Mouse (Mus musculus) adrenal gland, postnatal 4 days (tissue): ENCODE data around the gene Spats2. TPM values are rescaled to one million over a fixed set of nuclear protein-coding genes. Genes with fewer than 3 reads are reported as not detected.
"Not testable (repeated sequence)": the region's sequence is repeated elsewhere in the genome, so short reads cannot be mapped to it uniquely, and the experiment has no call there.

ENCODE experiments used
- DNase-seq, 2 experiments: peaks; one replicate each; pipeline ENCODE4 v3.0.0; 2021 to 2022; ENCODE audit warnings: low spot score in 2 of 2, mixed read lengths in 2 of 2
- total RNA-seq, 2 experiments: library from RNA; stranded (reverse); gene quantifications; 2 replicates each; pipeline ENCODE4 v1.2.3; 2021

The Spats2 gene
- total RNA-seq, 2 experiments from 2014 or later, result 30.7 to 34.1 TPM

DNA sequence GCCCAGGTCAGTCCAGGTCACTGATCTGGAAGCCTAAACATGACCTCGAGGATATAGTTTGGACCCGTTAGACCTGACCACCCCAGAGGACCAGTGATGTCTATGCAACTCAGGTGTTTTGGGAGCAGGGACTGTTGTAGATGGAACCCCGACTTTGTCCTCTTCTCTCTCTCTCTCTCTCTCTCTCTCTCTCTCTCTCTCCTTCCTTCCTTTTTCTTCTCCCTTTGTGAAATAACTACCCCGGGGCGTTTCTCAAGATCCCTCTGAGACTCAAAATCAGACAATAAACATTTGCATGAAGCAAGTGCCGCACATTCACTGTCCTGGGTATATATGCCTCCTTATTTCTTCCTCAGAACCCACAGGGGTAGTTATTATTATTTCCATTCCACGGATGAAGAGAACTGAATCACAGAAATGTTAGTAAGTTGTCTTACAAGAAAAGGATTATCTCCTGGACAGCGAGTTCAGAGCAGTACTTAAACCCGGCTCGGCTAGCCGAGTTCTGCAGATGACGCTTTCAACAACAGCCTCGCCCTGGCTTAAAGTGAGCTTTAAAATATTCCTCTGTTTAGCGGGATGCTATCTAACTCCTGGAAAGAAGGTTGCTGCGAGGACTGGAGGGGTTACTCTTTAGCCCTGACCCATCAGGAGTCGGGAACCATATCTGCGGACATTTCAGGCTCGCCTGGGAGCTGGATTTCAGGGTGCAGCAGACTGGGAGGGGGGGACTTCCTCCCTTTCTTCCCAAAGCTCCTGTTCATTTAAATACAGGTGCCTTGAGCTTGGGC is 97.3 kb downstream of the Spats2 start:
- DNase-seq, result no peak

- DNase-seq, result peak in 1 of 2 experiments; percentile 23
Observed at GRCm38 (mm10) chr15:99223585-99224207, 98.0 kb downstream of the Spats2 start.

DNA sequence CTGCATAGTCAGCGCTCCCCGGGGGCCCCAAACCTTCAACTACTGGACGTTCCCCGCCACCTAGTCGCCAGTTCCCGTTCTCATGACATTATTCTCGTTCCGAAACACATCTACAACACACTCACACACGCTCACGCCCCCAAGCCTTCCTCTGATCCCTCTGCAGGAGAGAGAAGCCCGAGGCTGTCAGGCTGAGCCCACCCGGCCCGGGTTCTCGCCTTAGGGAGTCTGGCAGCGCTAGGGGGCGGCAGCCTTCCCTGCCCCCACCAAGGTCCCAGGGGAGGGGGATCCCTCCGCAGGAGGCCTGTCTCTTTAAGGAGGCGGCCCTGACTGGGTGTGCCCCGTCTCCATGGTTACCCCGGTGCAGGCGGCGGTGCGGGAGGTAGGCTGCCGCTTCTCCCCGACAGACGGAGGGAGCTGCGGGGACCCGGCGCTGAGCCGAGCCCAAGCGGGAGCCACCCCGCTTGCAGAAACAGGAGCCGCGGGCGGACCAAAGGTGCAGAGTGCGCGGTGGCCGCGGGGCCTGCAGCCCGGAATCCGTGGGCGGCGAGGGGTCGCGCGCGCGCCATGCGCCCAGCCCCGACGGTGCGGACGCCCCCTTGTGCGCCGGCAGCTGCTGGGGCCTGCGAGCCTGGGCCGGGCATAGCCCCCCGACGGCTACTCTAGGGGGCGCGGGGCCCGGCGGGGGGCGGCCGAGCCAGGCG is 98.6 kb downstream of the Spats2 start, which contains the start of gene Kcnh3:
Kcnh3 (plus strand) TSS at position 654 of the 704 bp plus-strand sequence.
- peak; percentile 29 to 36 for DNase-seq

GRCm38 (mm10) chr15:99225081-99225810 is 99.5 kb downstream of the Spats2 start:
- DNase-seq, result no peak

GRCm38 (mm10) chr15:99226090-99226489 is 100.4 kb downstream of the Spats2 start:
- no peak for DNase-seq

GRCm38 (mm10) chr15:99231998-99232397 is 106.3 kb downstream of the Spats2 start:
- DNase-seq, result no peak

DNA sequence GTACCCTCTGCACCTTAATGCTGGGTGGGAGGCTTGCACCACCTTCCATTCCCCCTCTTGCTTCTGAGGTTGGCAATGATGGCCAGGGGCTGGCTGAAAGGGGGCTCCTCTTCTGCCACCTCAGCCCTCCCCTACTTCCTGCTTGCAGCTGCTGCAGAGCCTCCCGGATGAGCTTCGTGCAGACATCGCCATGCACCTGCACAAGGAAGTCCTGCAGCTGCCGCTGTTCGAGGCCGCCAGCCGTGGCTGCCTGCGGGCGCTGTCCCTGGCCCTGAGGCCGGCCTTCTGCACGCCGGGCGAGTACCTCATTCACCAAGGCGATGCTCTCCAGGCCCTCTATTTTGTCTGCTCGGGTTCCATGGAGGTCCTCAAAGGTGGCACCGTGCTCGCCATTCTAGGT is 108.0 kb downstream of the Spats2 start:
- DNase-seq, result no peak

DNA sequence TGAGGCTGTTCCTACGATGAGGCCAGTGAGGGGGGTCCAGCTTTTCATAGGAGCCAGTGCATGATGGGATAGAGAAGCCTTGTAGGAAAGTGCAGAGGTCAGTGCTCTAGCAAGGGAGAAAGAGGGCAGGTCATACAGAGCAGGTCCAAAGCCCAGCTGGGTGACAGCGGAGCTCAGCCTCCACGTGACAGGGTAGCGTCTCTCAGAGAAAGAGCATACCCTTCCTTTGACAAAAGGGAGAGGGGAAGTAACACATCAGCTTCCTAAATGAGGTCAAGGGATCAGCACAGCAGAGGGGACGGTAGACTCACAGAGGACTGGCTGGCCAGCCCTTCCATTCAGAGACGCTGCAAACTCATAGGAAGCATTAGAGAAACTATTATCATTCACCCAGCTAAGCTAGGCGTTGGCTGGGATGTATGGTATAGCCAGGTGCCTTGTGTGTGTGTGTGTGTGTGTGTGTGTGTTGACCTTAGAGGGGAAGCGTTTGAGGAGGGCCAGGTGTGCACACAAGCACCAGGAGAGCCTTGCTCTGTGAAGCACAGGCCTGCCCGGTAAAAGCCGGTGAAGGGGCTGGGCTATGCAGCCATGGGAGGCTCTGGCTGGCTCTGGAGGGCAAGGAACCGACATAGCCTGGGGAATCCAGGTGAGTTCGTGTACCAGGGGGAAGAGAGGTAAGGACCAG is 108.8 kb downstream of the Spats2 start:
- DNase-seq, result no peak

DNA sequence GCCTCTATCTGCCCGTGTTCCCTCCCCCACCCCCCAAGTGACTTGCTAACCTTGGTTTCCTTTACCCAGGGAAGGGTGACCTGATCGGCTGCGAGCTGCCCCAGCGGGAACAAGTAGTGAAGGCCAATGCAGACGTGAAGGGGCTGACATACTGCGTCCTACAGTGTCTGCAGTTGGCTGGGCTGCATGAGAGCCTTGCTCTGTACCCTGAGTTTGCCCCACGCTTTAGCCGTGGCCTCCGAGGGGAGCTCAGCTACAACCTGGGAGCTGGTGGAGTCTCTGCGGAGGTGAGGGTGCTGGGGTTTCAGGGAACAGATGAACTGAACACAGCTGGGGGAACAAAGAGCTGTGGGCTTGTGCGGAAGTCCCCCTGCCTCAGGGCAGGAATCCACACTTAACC is 112.3 kb downstream of the Spats2 start:
- no peak for DNase-seq

- no peak for DNase-seq
Observed at GRCm38 (mm10) chr15:99240129-99240528, 114.4 kb downstream of the Spats2 start.

GRCm38 (mm10) chr15:99241249-99241648 is 115.5 kb downstream of the Spats2 start:
- no peak for DNase-seq

DNA sequence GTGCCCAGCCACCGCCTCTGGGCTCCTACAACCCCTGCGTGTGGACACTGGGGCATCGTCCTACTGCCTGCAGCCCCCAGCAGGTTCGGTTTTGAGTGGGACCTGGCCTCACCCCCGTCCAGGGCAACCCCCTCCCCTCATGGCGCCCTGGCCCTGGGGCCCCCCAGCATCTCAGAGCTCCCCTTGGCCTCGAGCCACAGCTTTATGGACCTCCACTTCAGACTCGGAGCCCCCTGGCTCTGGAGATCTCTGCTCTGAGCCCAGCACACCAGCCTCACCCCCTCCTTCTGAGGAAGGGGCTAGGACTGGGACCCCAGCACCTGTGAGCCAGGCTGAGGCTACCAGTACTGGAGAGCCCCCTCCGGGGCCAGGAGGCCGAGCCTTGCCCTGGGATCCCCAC is 116.3 kb downstream of the Spats2 start:
- DNase-seq, result no peak

DNA sequence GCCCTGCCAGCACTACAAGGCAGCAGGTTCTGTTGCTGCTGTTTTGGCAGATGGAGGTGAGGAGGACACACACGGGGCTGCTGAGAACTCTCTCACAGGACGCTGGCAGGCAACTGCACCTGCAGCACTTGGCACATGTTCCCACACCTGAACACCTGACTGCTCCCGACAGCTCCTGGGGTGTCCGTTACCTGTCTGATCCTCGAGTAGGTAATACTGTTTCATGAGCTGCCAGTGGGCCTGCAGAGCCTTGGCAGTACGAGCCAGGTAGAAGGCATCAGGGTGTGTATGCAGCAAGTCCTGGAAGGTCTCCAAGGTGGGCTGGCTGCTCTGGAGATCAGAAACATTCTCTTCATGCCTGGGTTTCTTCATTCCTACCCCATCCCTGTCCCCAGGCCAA is 121.0 kb downstream of the Spats2 start:
- not testable (repeated sequence) for DNase-seq

DNA sequence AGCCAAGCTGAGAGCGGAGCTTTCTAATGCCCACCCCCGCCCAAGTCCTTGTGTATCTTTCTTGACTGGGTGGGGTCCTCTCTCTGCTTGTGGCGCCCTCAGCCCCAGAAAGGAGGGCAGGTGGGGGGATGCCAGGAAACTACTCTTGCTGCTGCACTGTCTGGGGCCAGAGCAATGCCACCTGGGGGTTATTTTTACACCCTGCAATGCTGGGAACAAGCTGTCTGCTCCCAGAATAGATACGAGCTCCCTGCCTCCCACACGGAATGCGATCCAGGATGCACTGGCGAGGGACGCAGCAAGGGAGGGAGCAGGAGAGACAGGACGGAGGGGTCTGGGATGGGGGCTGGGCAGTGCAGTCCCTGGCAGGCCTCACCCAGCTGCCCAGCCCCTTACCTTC is 123.3 kb downstream of the Spats2 start:
- DNase-seq, result no peak

- DNase-seq, result no peak
Observed at GRCm38 (mm10) chr15:99249938-99250337, 124.2 kb downstream of the Spats2 start.

- not testable (repeated sequence) for DNase-seq
Observed at GRCm38 (mm10) chr15:99251111-99251510, 125.4 kb downstream of the Spats2 start.

GRCm38 (mm10) chr15:99251626-99252380 is 126.1 kb downstream of the Spats2 start, which contains the start of gene Mcrs1:
TSS of gene Mcrs1 (minus strand) at chr15:99251961.
- peak; percentile 85 to 91 for DNase-seq

DNA sequence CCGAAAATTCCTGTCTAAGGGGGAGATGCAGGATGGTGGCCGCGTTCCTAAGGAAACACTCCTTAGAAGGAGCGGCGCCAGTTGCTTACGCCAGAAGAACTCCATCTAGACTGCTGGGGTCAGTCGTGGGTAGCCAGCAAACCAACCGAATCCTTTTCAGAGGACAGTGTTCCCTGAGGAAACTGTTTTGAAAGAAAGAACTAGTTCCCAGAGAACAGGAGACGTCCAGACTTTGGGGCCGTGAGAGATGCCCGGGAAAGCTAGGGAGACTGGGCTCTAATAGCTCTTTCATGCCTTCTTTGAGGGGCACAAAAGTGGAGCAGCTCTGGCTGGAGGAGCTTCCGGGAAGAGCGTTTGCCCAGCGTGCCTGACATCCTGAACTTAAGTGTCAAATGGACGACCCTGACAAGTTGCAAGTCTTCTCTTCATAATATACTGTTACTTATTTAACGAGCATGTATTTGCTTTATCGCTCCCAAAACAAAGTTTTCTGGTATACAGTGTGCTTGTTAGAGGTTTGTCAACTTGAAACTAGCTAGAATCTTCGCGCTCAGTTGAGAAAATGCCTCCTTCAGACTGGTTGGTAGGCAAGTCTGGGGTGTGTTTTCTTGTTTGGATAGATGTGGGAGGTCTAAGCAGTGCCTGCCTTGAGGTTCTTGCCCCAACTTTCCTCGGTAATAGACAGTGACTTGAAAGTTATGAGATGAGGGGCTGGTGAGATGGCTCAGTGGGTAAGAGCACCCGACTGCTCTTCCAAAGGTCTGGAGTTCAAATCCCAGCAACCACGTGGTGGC is 126.9 kb downstream of the Spats2 start:
- peak in 1 of 2 experiments; percentile 19 for DNase-seq

GRCm38 (mm10) chr15:99253175-99253479 is 127.4 kb downstream of the Spats2 start:
- not testable (repeated sequence) for DNase-seq
